Mouse (Mus musculus) MEL (cell line): ENCODE measurements around the gene Pknox2. TPM values are rescaled to one million over a fixed set of nuclear protein-coding genes. Genes with fewer than 3 reads are reported as not detected.

Experiments
- DNase-seq: peaks from one replicate; pipeline ENCODE4 v3.0.0; 2011; ENCODE audit warnings: low read depth, low spot score
- H3K27ac ChIP-seq: 2 replicates; pipeline ENCODE4 v1.5.1; 2012; ENCODE audit warnings: low read depth, mild to moderate bottlenecking, control low read depth, low read length, moderate library complexity; ENCODE audit not compliant: control insufficient read depth
- H3K27me3 ChIP-seq, 2 experiments: fragments of 150-350 bp in 1 of 2; sonication (generic) in 1 of 2; 2 replicates each; pipeline ENCODE4 v1.6.1; 2012; ENCODE audit warnings: low read length in 2 of 2, mild to moderate bottlenecking in 2 of 2, improper control_type of control experiment in 1 of 2, moderate library complexity in 1 of 2; ENCODE audit not compliant: insufficient read depth in 2 of 2, control insufficient read depth in 1 of 2
- H3K36me3 ChIP-seq, 2 experiments: 2 replicates each; pipeline ENCODE4 v1.6.1; 2012 to 2014; ENCODE audit warnings: low read length in 2 of 2, improper control_type of control experiment in 1 of 2, inconsistent platforms in 1 of 2, mild to moderate bottlenecking in 1 of 2; ENCODE audit not compliant: insufficient read depth in 2 of 2, control insufficient read depth in 1 of 2
- H3K4me1 ChIP-seq, 2 experiments: fragments of 150-350 bp in 1 of 2; sonication (generic) in 1 of 2; 2 replicates each; pipeline ENCODE4 v1.6.1; 2012; ENCODE audit warnings: low read length in 2 of 2, improper control_type of control experiment in 1 of 2, mild to moderate bottlenecking in 1 of 2; ENCODE audit not compliant: insufficient read depth in 2 of 2, control insufficient read depth in 1 of 2
- H3K4me3 ChIP-seq, 2 experiments: fragments of 150-350 bp in 1 of 2; sonication (generic) in 1 of 2; 2 replicates each; pipeline ENCODE4 v1.5.1; 2012; ENCODE audit warnings: low read depth in 2 of 2, low read length in 2 of 2, mild to moderate bottlenecking in 2 of 2, moderate library complexity in 2 of 2, control low read depth in 1 of 2, improper control_type of control experiment in 1 of 2; ENCODE audit not compliant: control insufficient read depth in 1 of 2, insufficient read depth in 1 of 2
- H3K79me2 ChIP-seq: 2 replicates; pipeline ENCODE4 v1.6.1; 2012; ENCODE audit warnings: mild to moderate bottlenecking, low read length, moderate library complexity; ENCODE audit not compliant: control insufficient read depth, poor library complexity, insufficient read depth
- H3K9ac ChIP-seq: 2 replicates; pipeline ENCODE4 v1.6.1; 2012; ENCODE audit warnings: low read depth, mild to moderate bottlenecking, control low read depth, low read length, moderate library complexity; ENCODE audit not compliant: control insufficient read depth, poor library complexity, severe bottlenecking
- H3K9me3 ChIP-seq: fragments of 150-350 bp; sonication (generic); replicated peaks from 2 replicates; pipeline ENCODE4 v1.6.1; 2012; ENCODE audit warnings: mild to moderate bottlenecking, low read length, improper control_type of control experiment, moderate library complexity; ENCODE audit not compliant: insufficient read depth
- CHD1 ChIP-seq: IDR thresholded peaks from 2 replicates; pipeline ENCODE4 v1.6.1; 2012; ENCODE audit warnings: low read depth, mild to moderate bottlenecking, inconsistent platforms, low read length, improper control_type of control experiment
- E2F4 ChIP-seq: IDR thresholded peaks from 2 replicates; pipeline ENCODE4 v1.6.1; 2011; ENCODE audit warnings: low read depth, low read length, improper control_type of control experiment, borderline replicate concordance
- EP300 ChIP-seq, 2 experiments: IDR thresholded peaks; 2 replicates each; pipeline ENCODE4 v1.6.1; 2011; ENCODE audit warnings: improper control_type of control experiment in 2 of 2, low read length in 2 of 2, low read depth in 1 of 2, mild to moderate bottlenecking in 1 of 2
- ETS1 ChIP-seq: IDR thresholded peaks from 2 replicates; pipeline ENCODE4 v1.6.1; 2012; ENCODE audit warnings: low read depth, mild to moderate bottlenecking, inconsistent platforms, low read length, improper control_type of control experiment, moderate library complexity
- GATA1 ChIP-seq: IDR thresholded peaks from 2 replicates; pipeline ENCODE4 v1.6.1; 2011; ENCODE audit warnings: low read depth, low read length, improper control_type of control experiment
- HCFC1 ChIP-seq: IDR thresholded peaks from 2 replicates; pipeline ENCODE4 v1.6.1; 2012; ENCODE audit warnings: low read depth, mild to moderate bottlenecking, inconsistent platforms, low read length, improper control_type of control experiment, moderate library complexity
- KAT2A ChIP-seq: conservative IDR thresholded peaks from 2 replicates; pipeline ENCODE4 v1.6.1; 2012; ENCODE audit warnings: low read depth, low read length, improper control_type of control experiment, inconsistent platforms
- MAFK ChIP-seq: IDR thresholded peaks from 2 replicates; pipeline ENCODE4 v1.6.1; 2011; ENCODE audit warnings: low read depth, mild to moderate bottlenecking, low read length, improper control_type of control experiment, borderline replicate concordance
- MAX ChIP-seq: IDR thresholded peaks from 2 replicates; pipeline ENCODE4 v1.6.1; 2011; ENCODE audit warnings: low read length, improper control_type of control experiment
- MEF2A ChIP-seq: IDR thresholded peaks from 2 replicates; pipeline ENCODE4 v1.6.1; 2014; ENCODE audit warnings: low read depth, mild to moderate bottlenecking, inconsistent platforms, low read length, improper control_type of control experiment; ENCODE audit not compliant: poor library complexity, insufficient replicate concordance, severe bottlenecking; ENCODE audit errors: extremely low read depth
- NELFE ChIP-seq: IDR thresholded peaks from 2 replicates; pipeline ENCODE4 v1.6.1; 2011; ENCODE audit warnings: low read depth, low read length, improper control_type of control experiment
- NRF1 ChIP-seq: IDR thresholded peaks from 2 replicates; pipeline ENCODE4 v1.6.1; 2014; ENCODE audit warnings: low read depth, mild to moderate bottlenecking, inconsistent platforms, low read length, improper control_type of control experiment, moderate library complexity; ENCODE audit not compliant: poor library complexity, insufficient read depth, severe bottlenecking
- POLR2AphosphoS2 ChIP-seq: IDR thresholded peaks from 2 replicates; pipeline ENCODE4 v1.6.1; 2011; ENCODE audit warnings: low read length, improper control_type of control experiment
- RCOR1 ChIP-seq: IDR thresholded peaks from 2 replicates; pipeline ENCODE4 v1.6.1; 2012; ENCODE audit warnings: low read depth, mild to moderate bottlenecking, inconsistent platforms, low read length, improper control_type of control experiment
- SMC3 ChIP-seq: IDR thresholded peaks from 2 replicates; pipeline ENCODE4 v1.6.1; 2011; ENCODE audit warnings: low read depth, low read length, improper control_type of control experiment
- ZC3H11A ChIP-seq: IDR thresholded peaks from 2 replicates; pipeline ENCODE4 v1.6.1; 2012; ENCODE audit warnings: low read depth, mild to moderate bottlenecking, inconsistent platforms, low read length, improper control_type of control experiment
- ZKSCAN1 ChIP-seq: IDR thresholded peaks from 2 replicates; pipeline ENCODE4 v1.6.1; 2012; ENCODE audit warnings: low read depth, mild to moderate bottlenecking, inconsistent platforms, low read length, improper control_type of control experiment, moderate library complexity
- polyA plus RNA-seq, 2 experiments: library from polyadenylated mRNA; stranded (reverse) in 1 of 2; unstranded in 1 of 2; fragments of >175 nt in 1 of 2; fragments of >200 nt in 1 of 2; gene quantifications; 2 replicates each; pipeline versions ENCODE4 v1.2.1 to v1.2.4; 2012; ENCODE audit warnings: low replicate concordance in 2 of 2, low read depth in 1 of 2; ENCODE audit not compliant: insufficient read length in 2 of 2, insufficient read depth in 1 of 2, missing spikeins in 1 of 2
- total RNA-seq: library from RNA; depleted of rRNA; stranded (reverse); fragments of 300-350 nt; gene quantifications from 2 replicates; pipeline ENCODE4 v1.2.3, GENCODE M21; 2012

Gene Pknox2
- total and polyA plus RNA-seq, 3 experiments: not detected

GRCm38 (mm10) chr9:37004676-37005075 lies 142.5 kb downstream of the Pknox2 start:
- Histone ChIP-seq H3K4me3 (no peak overlapping the region), H3K9ac (no peak overlapping the region), H3K36me3 (no peaks in the 10 kb centered on the region), H3K27ac (no peak overlapping the region), H3K27me3 (peaks cover 0 to 3% of the 10 kb centered on the region in 2 experiments; a peak in 3 of 4 replicates), H3K4me1 (no peaks in the 10 kb centered on the region), H3K9me3 (no peaks in the 10 kb centered on the region), H3K79me2 (no peaks in the 10 kb centered on the region)
- DNase-seq: no peak
- no peak for TF ChIP-seq CHD1
- TF ChIP-seq NELFE: no peak

GRCm38 (mm10) chr9:37001935-37002535 lies 145.2 kb downstream of the Pknox2 start:
- no peak for DNase-seq
- TF ChIP-seq KAT2A: no peak
- TF ChIP-seq ZC3H11A: no peak
- no peak for TF ChIP-seq MAFK
- no peak for TF ChIP-seq EP300 (IDR thresholded peaks at IDR 0.05; ENCODE audit: low read depth in 1 of 2, low read length in 2 of 2)
- TF ChIP-seq MEF2A: no peak
- no peak for TF ChIP-seq SMC3
- no peak for TF ChIP-seq HCFC1
- no peak for TF ChIP-seq ETS1
- TF ChIP-seq RCOR1: no peak
- no peak for TF ChIP-seq POLR2AphosphoS2
- no peak for TF ChIP-seq NRF1
- H3K27me3 ChIP-seq: no peaks in the 10 kb centered on the region; a peak in 1 of 4 replicates
- no peak overlapping the region for H3K27ac ChIP-seq
- no peak overlapping the region for H3K9ac ChIP-seq
- H3K9me3 ChIP-seq: no peaks in the 10 kb centered on the region
- no peak overlapping the region for H3K4me3 ChIP-seq
- no peaks in the 10 kb centered on the region for H3K4me1 ChIP-seq
- no peaks in the 10 kb centered on the region for H3K36me3 ChIP-seq
- no peaks in the 10 kb centered on the region for H3K79me2 ChIP-seq

- TF ChIP-seq MAX (no peak), MEF2A (no peak), E2F4 (no peak), GATA1 (no peak), ZKSCAN1 (no peak), KAT2A (no peak)
Observed at GRCm38 (mm10) chr9:36999393-36999792, 147.8 kb downstream of the Pknox2 start.

More at GRCm38 (mm10) chr9:36999393-36999792, 147.8 kb downstream of the Pknox2 start:
- Histone ChIP-seq H3K4me3 (no peak overlapping the region), H3K9ac (no peak overlapping the region), H3K27me3 (no peaks in the 10 kb centered on the region; a peak in 2 of 4 replicates), H3K27ac (no peak overlapping the region), H3K36me3 (no peaks in the 10 kb centered on the region), H3K9me3 (no peaks in the 10 kb centered on the region), H3K4me1 (no peaks in the 10 kb centered on the region), H3K79me2 (no peaks in the 10 kb centered on the region)
- DNase-seq: no peak
